In genomic region chr5:118010872-118011271, GRCm38 (mm10) we compare ENCODE assay signal across 26 mouse cellular contexts. TPM values are rescaled to one million over a fixed set of nuclear protein-coding genes. Genes with fewer than 3 reads are reported as not detected.
A peak's percentile ranks its signal among the peaks of the same experiment; 100 is the strongest.
DNase-seq lines count a peak whose midpoint lies in the region; ATAC-seq and TF ChIP-seq lines count a peak whose summit lies in the region.
"Had no signal": no experiment of that assay in that cellular context is flagged by ENCODE, and none has a peak within 500 bp of the region (broad histone marks: within the 10 kb centered on the region; RNA-seq: fewer than 3 reads in every experiment).

No protein-coding gene starts in this region.

- H3K4me2 ChIP-seq in forebrain, embryonic 13.5 days, result no peak overlapping the region
- H3K4me2 ChIP-seq in forebrain, postnatal 0 days (ENCODE audit: low read depth), result no peak overlapping the region
- H3K4me2 ChIP-seq in hindbrain, postnatal 0 days (ENCODE audit: low read depth, low read length), result no peak overlapping the region
- H3K4me2 ChIP-seq in hindbrain, embryonic 16.5 days (ENCODE audit: low read length), result no peak overlapping the region
- H3K4me2 ChIP-seq in midbrain, embryonic 14.5 days (ENCODE audit: low read length), result no peak overlapping the region
- no peak overlapping the region for H3K4me2 ChIP-seq in midbrain, postnatal 0 days (ENCODE audit: low read depth, low read length, poor library complexity, severe bottlenecking)
- no peak overlapping the region for H3K4me2 ChIP-seq in stomach, embryonic 16.5 days (ENCODE audit: low read depth, low read length)
- H3K4me2 ChIP-seq: embryonic facial prominence, embryonic 12.5 days; heart, embryonic 13.5 days; limb, embryonic 12.5 days; liver, embryonic 15.5 days; lung, embryonic 14.5 days had no signal

- WGBS in forebrain, embryonic 13.5 days, result 89% methylated on average over 7 of the region's 7 CpGs
- WGBS in forebrain, postnatal 0 days, result 77% methylated on average over 7 of the region's 7 CpGs
- WGBS in hindbrain, postnatal 0 days, result 83% methylated on average over 7 of the region's 7 CpGs
- 85% methylated on average over 7 of the region's 7 CpGs for WGBS in hindbrain, embryonic 16.5 days
- 90% methylated on average over 7 of the region's 7 CpGs for WGBS in midbrain, embryonic 14.5 days
- WGBS in midbrain, postnatal 0 days, result 88% methylated on average over 7 of the region's 7 CpGs
- WGBS in stomach, embryonic 16.5 days, result 47% methylated on average over 7 of the region's 7 CpGs

- peaks cover 51% of the 10 kb centered on the region for H3K36me3 ChIP-seq in forebrain, embryonic 13.5 days (ENCODE audit: poor library complexity, severe bottlenecking)
- peaks cover 45% of the 10 kb centered on the region for H3K36me3 ChIP-seq in forebrain, postnatal 0 days (ENCODE audit: insufficient read depth)
- peaks cover 43% of the 10 kb centered on the region for H3K36me3 ChIP-seq in hindbrain, postnatal 0 days (ENCODE audit: insufficient read depth, low read length)
- H3K36me3 ChIP-seq in hindbrain, embryonic 16.5 days (ENCODE audit: control insufficient read depth, insufficient read depth, low read length), result peaks cover 8% of the 10 kb centered on the region
- peaks cover 48% of the 10 kb centered on the region for H3K36me3 ChIP-seq in midbrain, embryonic 14.5 days (ENCODE audit: control insufficient read depth, insufficient read depth, low read length)
- peaks cover 39% of the 10 kb centered on the region for H3K36me3 ChIP-seq in midbrain, postnatal 0 days (ENCODE audit: insufficient read depth, low read length)
- H3K36me3 ChIP-seq in stomach, embryonic 16.5 days (ENCODE audit: control insufficient read depth, insufficient read depth, low read length), result peaks cover 7% of the 10 kb centered on the region; the same call in 1 of the 2 replicates

- H3K4me1 ChIP-seq in forebrain, embryonic 13.5 days, result peaks cover 35% of the 10 kb centered on the region
- H3K4me1 ChIP-seq in forebrain, postnatal 0 days (ENCODE audit: insufficient read depth), result no peaks in the 10 kb centered on the region
- H3K4me1 ChIP-seq in hindbrain, postnatal 0 days (ENCODE audit: insufficient read depth, low read length), result peaks cover 3% of the 10 kb centered on the region; the same call in 1 of the 2 replicates
- peaks cover 7% of the 10 kb centered on the region for H3K4me1 ChIP-seq in hindbrain, embryonic 16.5 days (ENCODE audit: control insufficient read depth, insufficient read depth, low read depth, low read length)
- peaks cover 8% of the 10 kb centered on the region for H3K4me1 ChIP-seq in midbrain, embryonic 14.5 days (ENCODE audit: control insufficient read depth, insufficient read depth, low read length)
- H3K4me1 ChIP-seq in midbrain, postnatal 0 days (ENCODE audit: insufficient read depth, low read length), result no peaks in the 10 kb centered on the region
- H3K4me1 ChIP-seq in stomach, embryonic 16.5 days (ENCODE audit: control insufficient read depth, insufficient read depth, low read length), result peaks cover 7% of the 10 kb centered on the region; the same call in 1 of the 2 replicates
- H3K4me1 ChIP-seq: liver, embryonic 15.5 days had no signal

- H3K27ac ChIP-seq in forebrain, embryonic 13.5 days, result no peak overlapping the region; the same call in 1 of the 2 replicates
- H3K27ac ChIP-seq in forebrain, postnatal 0 days (ENCODE audit: low read depth, low read length), result no peak overlapping the region
- peak overlapping the region; percentile 8; the same call in 1 of the 2 replicates for H3K27ac ChIP-seq in hindbrain, postnatal 0 days
- H3K27ac ChIP-seq in hindbrain, embryonic 16.5 days (ENCODE audit: low read depth, low read length), result no peak overlapping the region
- peak overlapping the region; percentile 42; the same call in 1 of the 2 replicates for H3K27ac ChIP-seq in midbrain, embryonic 14.5 days (replicated peaks; ENCODE audit: low read depth, low read length)
- no peak overlapping the region for H3K27ac ChIP-seq in midbrain, postnatal 0 days (ENCODE audit: low read depth, low read length)
- H3K27ac ChIP-seq in stomach, embryonic 16.5 days (ENCODE audit: low read length), result peak overlapping the region; percentile 58
- H3K27ac ChIP-seq: embryonic facial prominence, embryonic 12.5 days; heart, embryonic 13.5 days; left cerebral cortex, adult 2 months; limb, embryonic 12.5 days; liver, embryonic 15.5 days had no signal

- no peak overlapping the region for H3K4me3 ChIP-seq in forebrain, embryonic 13.5 days
- no peak overlapping the region for H3K4me3 ChIP-seq in forebrain, postnatal 0 days (ENCODE audit: low read depth, low read length)
- H3K4me3 ChIP-seq in hindbrain, postnatal 0 days (ENCODE audit: low read length), result no peak overlapping the region
- no peak overlapping the region for H3K4me3 ChIP-seq in hindbrain, embryonic 16.5 days (ENCODE audit: low read length)
- H3K4me3 ChIP-seq in midbrain, embryonic 14.5 days (replicated peaks; ENCODE audit: low read depth, low read length), result no peak overlapping the region
- no peak overlapping the region for H3K4me3 ChIP-seq in midbrain, postnatal 0 days (ENCODE audit: low read depth, low read length)
- H3K4me3 ChIP-seq in stomach, embryonic 16.5 days (replicated peaks; ENCODE audit: low read length), result no peak overlapping the region
- H3K4me3 ChIP-seq: embryonic facial prominence, embryonic 12.5 days; heart, embryonic 13.5 days; left cerebral cortex, adult 2 months; limb, embryonic 12.5 days; liver, embryonic 15.5 days; myocyte had no signal

- H3K27me3 ChIP-seq in forebrain, embryonic 13.5 days, result no peaks in the 10 kb centered on the region
- H3K27me3 ChIP-seq in forebrain, postnatal 0 days (ENCODE audit: insufficient read depth, low read length), result no peaks in the 10 kb centered on the region
- H3K27me3 ChIP-seq in hindbrain, postnatal 0 days (ENCODE audit: insufficient read depth, low read length), result no peaks in the 10 kb centered on the region
- no peaks in the 10 kb centered on the region for H3K27me3 ChIP-seq in hindbrain, embryonic 16.5 days (replicated peaks; ENCODE audit: control insufficient read depth, insufficient read depth, low read length)
- H3K27me3 ChIP-seq in midbrain, embryonic 14.5 days (ENCODE audit: control insufficient read depth, insufficient read depth, low read length), result no peaks in the 10 kb centered on the region
- H3K27me3 ChIP-seq in midbrain, postnatal 0 days (ENCODE audit: insufficient read depth, low read length), result no peaks in the 10 kb centered on the region
- H3K27me3 ChIP-seq in stomach, embryonic 16.5 days (ENCODE audit: control insufficient read depth, insufficient read depth, low read length), result no peaks in the 10 kb centered on the region
- H3K27me3 ChIP-seq: CH12.LX; limb, embryonic 12.5 days; liver, embryonic 15.5 days had no signal

- H3K9ac ChIP-seq in forebrain, embryonic 13.5 days, result peak overlapping the region; percentile 21; the same call in 1 of the 2 replicates
- no peak overlapping the region for H3K9ac ChIP-seq in forebrain, postnatal 0 days
- no peak overlapping the region for H3K9ac ChIP-seq in hindbrain, postnatal 0 days (replicated peaks; ENCODE audit: low read length)
- H3K9ac ChIP-seq in hindbrain, embryonic 16.5 days (ENCODE audit: low read depth, low read length), result no peak overlapping the region
- no peak overlapping the region for H3K9ac ChIP-seq in midbrain, embryonic 14.5 days (replicated peaks; ENCODE audit: low read length)
- H3K9ac ChIP-seq in midbrain, postnatal 0 days (replicated peaks; ENCODE audit: low read length, poor library complexity, severe bottlenecking), result no peak overlapping the region
- H3K9ac ChIP-seq in stomach, embryonic 16.5 days (ENCODE audit: low read length), result no peak overlapping the region
- H3K9ac ChIP-seq: embryonic facial prominence, embryonic 12.5 days; heart, embryonic 13.5 days; limb, embryonic 12.5 days; liver, embryonic 15.5 days; lung, embryonic 14.5 days had no signal

- no peak for ATAC-seq in forebrain, embryonic 13.5 days
- no peak for ATAC-seq in forebrain, postnatal 0 days
- ATAC-seq in hindbrain, postnatal 0 days, result no peak
- ATAC-seq in hindbrain, embryonic 16.5 days, result no peak
- no peak for ATAC-seq in midbrain, embryonic 14.5 days (ENCODE audit: low FRiP score, low TSS enrichment)
- no peak for ATAC-seq in midbrain, postnatal 0 days (ENCODE audit: low FRiP score)
- ATAC-seq in stomach, embryonic 16.5 days (ENCODE audit: insufficient read depth, low FRiP score), result peak; percentile 18; the same call in 1 of the 2 replicates

- H3K9me3 ChIP-seq in forebrain, embryonic 13.5 days (replicated peaks), result no peaks in the 10 kb centered on the region
- no peaks in the 10 kb centered on the region for H3K9me3 ChIP-seq in forebrain, postnatal 0 days (ENCODE audit: low read length)
- no peaks in the 10 kb centered on the region for H3K9me3 ChIP-seq in hindbrain, postnatal 0 days (ENCODE audit: low read length)
- H3K9me3 ChIP-seq in hindbrain, embryonic 16.5 days (ENCODE audit: control insufficient read depth, low read length), result no peaks in the 10 kb centered on the region
- no peaks in the 10 kb centered on the region for H3K9me3 ChIP-seq in midbrain, embryonic 14.5 days (ENCODE audit: control insufficient read depth, low read length)
- H3K9me3 ChIP-seq in midbrain, postnatal 0 days (ENCODE audit: low read length), result no peaks in the 10 kb centered on the region
- no peaks in the 10 kb centered on the region for H3K9me3 ChIP-seq in stomach, embryonic 16.5 days (replicated peaks; ENCODE audit: control insufficient read depth, low read length)
- H3K9me3 ChIP-seq: embryonic facial prominence, embryonic 12.5 days; heart, embryonic 13.5 days; limb, embryonic 12.5 days; liver, embryonic 15.5 days had no signal

- DNase-seq in forebrain, postnatal 0 days, result no peak
- no peak for DNase-seq in hindbrain, postnatal 0 days (ENCODE audit: low spot score)
- no peak for DNase-seq in midbrain, embryonic 14.5 days
- DNase-seq in midbrain, postnatal 0 days (ENCODE audit: low spot score), result no peak
- no peak for DNase-seq in spleen, adult 18-20 months
- DNase-seq: adrenal gland, postnatal 10 days; cerebellum, adult 11 months; cerebellum, adult 9-10 months; cerebellum, postnatal 36 days; embryo, embryonic 11 days; heart, postnatal 10 days; kidney, adult 11 months; kidney, postnatal 14 days; lung, embryonic 14.5 days; lung, postnatal 14 days had no signal

- no peak for TF ChIP-seq CTCF in forebrain, postnatal 0 days (IDR thresholded peaks at IDR 0.05; ENCODE audit: low read depth)
- no peak for TF ChIP-seq CTCF in hindbrain, postnatal 0 days (IDR thresholded peaks at IDR 0.05; ENCODE audit: low read depth)
- TF ChIP-seq CTCF in midbrain, postnatal 0 days (IDR thresholded peaks at IDR 0.05), result no peak

RNA-seq across cellular contexts. Expression of gene Tesc, which starts 16.7 kb away (rescaled TPM):
- polyA plus RNA-seq in forebrain, embryonic 13.5 days (2015; fragmentation: Nextera tagmentation; extraction: Ambion mirVana), result 4.5 and 5.2 TPM in 2 replicates
- 8.5 and 13.0 TPM in 2 replicates for total RNA-seq in forebrain, postnatal 0 days (2014; rRNA removed)
- 12.2 and 19.9 TPM in 2 replicates for polyA plus RNA-seq in forebrain, postnatal 0 days (2015; fragmentation: Nextera tagmentation; extraction: Ambion mirVana)
- total RNA-seq in hindbrain, postnatal 0 days (2014; rRNA removed), result 1.4 and 3.8 TPM in 2 replicates
- polyA plus RNA-seq in hindbrain, postnatal 0 days (2015; fragmentation: Nextera tagmentation; extraction: Ambion mirVana), result 6.9 and 7.5 TPM in 2 replicates
- polyA plus RNA-seq in hindbrain, embryonic 16.5 days (2015; fragmentation: Nextera tagmentation; extraction: Ambion mirVana), result 4.1 and 5.4 TPM in 2 replicates
- 4.4 and 4.9 TPM in 2 replicates for polyA plus RNA-seq in midbrain, embryonic 14.5 days (2014; fragmentation: Nextera tagmentation; extraction: Ambion mirVana)
- total RNA-seq in midbrain, postnatal 0 days (2014; rRNA removed), result 3.6 and 4.7 TPM in 2 replicates
- polyA plus RNA-seq in midbrain, postnatal 0 days (2015; fragmentation: Nextera tagmentation; extraction: Ambion mirVana), result 5.5 and 8.2 TPM in 2 replicates
- polyA plus RNA-seq in stomach, embryonic 16.5 days (2015; fragmentation: Nextera tagmentation; extraction: Ambion mirVana), result 26.1 and 27.4 TPM in 2 replicates
- total RNA-seq: hematopoietic stem cell, adult 5-6 weeks had no signal

RNA-seq across cellular contexts. Expression of gene Fbxo21, which starts 34.3 kb away (rescaled TPM):
- polyA plus RNA-seq in forebrain, embryonic 13.5 days (2015; fragmentation: Nextera tagmentation; extraction: Ambion mirVana), result 141 and 154 TPM in 2 replicates
- 176 and 197 TPM in 2 replicates for total RNA-seq in forebrain, postnatal 0 days (2014; rRNA removed)
- polyA plus RNA-seq in forebrain, postnatal 0 days (2015; fragmentation: Nextera tagmentation; extraction: Ambion mirVana), result 150 and 161 TPM in 2 replicates
- 194 and 198 TPM in 2 replicates for total RNA-seq in hindbrain, postnatal 0 days (2014; rRNA removed)
- polyA plus RNA-seq in hindbrain, postnatal 0 days (2015; fragmentation: Nextera tagmentation; extraction: Ambion mirVana), result 126 and 134 TPM in 2 replicates
- 151 and 167 TPM in 2 replicates for polyA plus RNA-seq in hindbrain, embryonic 16.5 days (2015; fragmentation: Nextera tagmentation; extraction: Ambion mirVana)
- 128 and 163 TPM in 2 replicates for polyA plus RNA-seq in midbrain, embryonic 14.5 days (2014; fragmentation: Nextera tagmentation; extraction: Ambion mirVana)
- 203 and 212 TPM in 2 replicates for total RNA-seq in midbrain, postnatal 0 days (2014; rRNA removed)
- polyA plus RNA-seq in midbrain, postnatal 0 days (2015; fragmentation: Nextera tagmentation; extraction: Ambion mirVana), result 149 and 156 TPM in 2 replicates
- 56.7 and 57.5 TPM in 2 replicates for polyA plus RNA-seq in stomach, embryonic 16.5 days (2015; fragmentation: Nextera tagmentation; extraction: Ambion mirVana)

Comparison
In these comparisons a context has a peak if more than half of its experiments do, and no peak if none do; other contexts are left out.
1. H3K27ac ChIP-seq: peak in hindbrain, postnatal 0 days (single experiment), midbrain, embryonic 14.5 days (single experiment) and stomach, embryonic 16.5 days (single experiment); none in forebrain, embryonic 13.5 days (single experiment), forebrain, postnatal 0 days (single experiment), hindbrain, embryonic 16.5 days (single experiment) and midbrain, postnatal 0 days (single experiment).